Mouse (Mus musculus) large intestine, adult 2 months (tissue): Measurements from ENCODE around the gene Fsip1. TPM values are rescaled to one million over a fixed set of nuclear protein-coding genes. Genes with fewer than 3 reads are reported as not detected.

ENCODE experiments used
- DNase-seq: peaks from one replicate; pipeline ENCODE4 v3.0.0-alpha.2; 2012; ENCODE audit warnings: low read depth, low spot score
- WGBS: fragments of 180-500 bp; shearing (Covaris S2); methylation state at CpG from one replicate; pipeline ENCODE4 v1.1.7; 2018; 5-methylcytosine and 5-hydroxymethylcytosine counted together
- polyA plus RNA-seq: library from polyadenylated mRNA; depleted of rRNA; stranded (reverse); fragments of >200 nt; gene quantifications from 2 replicates; pipeline ENCODE4 v1.2.3, GENCODE M21; 2012; rRNA removed

The Fsip1 gene
- polyA plus RNA-seq, 1 experiment: not detected

- DNase-seq: no peak
Observed at GRCm38 (mm10) chr2:118112438-118112837, 144.3 kb downstream of the Fsip1 start.

DNA sequence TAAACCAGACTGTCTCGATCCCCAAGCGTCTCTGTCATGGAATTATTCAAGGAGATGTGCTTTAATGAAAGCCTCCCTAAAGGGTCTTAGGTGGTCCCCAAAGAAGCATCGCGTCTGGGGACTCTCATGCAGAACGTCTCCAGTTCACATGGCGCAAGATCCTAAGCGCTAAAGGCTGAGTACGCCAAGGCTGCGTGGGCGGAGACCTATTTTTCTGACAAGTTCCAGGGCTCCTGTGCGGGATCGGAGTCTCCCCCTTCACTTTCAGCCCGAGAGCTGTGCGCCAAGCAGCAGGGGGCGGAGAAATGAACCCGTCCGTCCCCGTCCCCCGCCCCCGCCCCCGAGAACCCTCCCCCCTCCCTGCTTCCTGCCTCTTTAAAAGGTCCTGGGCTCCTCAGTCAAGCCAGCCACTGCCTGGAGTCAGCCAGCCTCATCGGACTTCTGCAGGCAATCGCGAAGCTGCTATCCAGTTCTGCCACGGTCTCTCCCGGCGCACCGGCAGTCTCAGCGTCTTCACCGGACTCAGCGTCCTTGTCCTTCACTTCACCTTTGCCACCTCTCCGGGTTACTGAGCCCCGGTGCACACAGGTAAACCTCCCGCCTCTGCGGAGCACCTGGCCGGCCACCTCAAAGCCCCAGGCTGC lies 145.2 kb downstream of the Fsip1 start, which contains the start of gene Thbs1:
Gene Thbs1 (plus strand): TSS at position 389 of the 644 bp plus-strand sequence.
- WGBS: 2% methylated on average over 36 of the region's 36 CpGs
- DNase-seq: no peak

More at GRCm38 (mm10) chr2:118112438-118112837, 144.3 kb downstream of the Fsip1 start:
- WGBS: 8% methylated on average over 5 of the region's 5 CpGs

GRCm38 (mm10) chr2:118111116-118111487 lies 145.7 kb downstream of the Fsip1 start:
- under 1% methylated on average over 16 of the region's 16 CpGs for WGBS
- no peak for DNase-seq

DNA sequence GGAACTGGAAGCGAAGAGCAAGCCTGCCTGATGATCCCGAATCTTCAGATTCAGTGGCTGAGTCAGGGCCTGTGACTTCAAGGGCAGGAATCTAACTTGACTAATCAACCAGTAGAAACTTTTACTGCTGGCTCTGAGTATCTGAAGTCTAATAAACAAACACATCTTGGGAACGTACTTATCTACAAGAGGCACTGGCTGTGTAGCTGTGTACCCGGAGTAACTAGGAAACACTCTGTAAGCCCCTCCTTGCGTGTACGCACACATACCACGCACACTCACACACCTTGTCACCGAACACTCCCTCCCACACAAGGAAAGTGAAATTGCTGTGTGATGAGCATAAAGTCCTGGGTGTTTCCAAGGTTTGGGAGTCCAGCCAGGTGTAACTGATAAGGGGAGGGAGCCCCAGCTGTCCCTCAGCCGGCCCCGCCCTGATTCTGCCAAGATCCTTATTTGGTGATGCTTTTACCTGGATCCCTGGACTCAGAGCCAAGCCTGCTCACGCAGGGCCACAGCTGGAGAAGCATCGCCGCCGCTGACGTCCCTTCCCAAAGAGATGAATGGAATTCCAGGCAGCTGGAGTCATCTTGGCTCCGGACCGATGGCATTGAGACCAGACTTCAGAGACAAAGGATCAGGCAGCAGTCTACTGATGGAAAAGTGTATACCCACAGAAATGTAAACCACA lies 146.4 kb downstream of the Fsip1 start:
- no peak for DNase-seq
- WGBS: 13% methylated on average over 17 of the region's 17 CpGs

DNA sequence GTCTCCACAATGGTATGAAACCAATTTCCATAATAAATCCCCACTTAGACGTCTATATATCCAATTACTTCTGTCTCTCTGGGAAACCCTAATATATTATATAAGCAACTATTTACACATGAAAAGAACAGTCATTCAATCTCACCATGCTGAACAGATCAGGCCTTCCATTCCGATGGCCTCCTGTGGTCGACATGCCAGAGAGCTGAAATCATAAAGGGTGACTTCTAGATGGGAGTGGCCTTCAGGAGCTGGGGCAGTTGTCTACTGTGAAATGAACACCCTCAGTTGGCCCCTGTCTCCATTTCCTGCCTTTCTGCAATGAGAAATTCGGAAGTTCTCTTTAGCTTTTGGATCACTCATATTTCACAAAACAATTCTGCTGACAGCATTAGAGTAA lies 154.6 kb downstream of the Fsip1 start:
- 74% methylated on average over 4 of the region's 4 CpGs for WGBS

DNA sequence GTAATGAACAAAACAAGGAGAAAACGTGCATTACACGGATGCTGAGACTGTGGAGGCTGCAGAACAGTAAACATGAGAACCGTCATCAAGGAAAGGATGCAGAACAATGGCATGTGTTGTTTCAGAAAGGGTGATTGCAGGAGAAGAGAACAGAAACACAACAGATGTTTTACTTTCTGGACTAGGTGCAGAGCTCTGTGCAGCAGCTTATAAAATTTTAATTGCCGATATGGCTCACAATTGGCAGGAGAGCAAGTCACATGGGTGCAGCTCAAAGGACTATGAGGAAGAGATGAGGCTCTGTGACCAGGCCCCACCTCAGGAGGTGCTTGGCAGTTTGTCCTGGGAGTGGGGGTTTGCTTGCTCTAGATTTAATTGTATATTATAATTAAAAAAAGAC lies 157.7 kb downstream of the Fsip1 start:
- WGBS: 10% methylated on average over 4 of the region's 4 CpGs
- DNase-seq: peak; percentile 89

More for the DNA sequence above, 154.6 kb downstream of the Fsip1 start:
- no peak for DNase-seq

GRCm38 (mm10) chr2:118091226-118091625 lies 165.5 kb downstream of the Fsip1 start:
- 84% methylated on average over 5 of the region's 5 CpGs for WGBS

DNA sequence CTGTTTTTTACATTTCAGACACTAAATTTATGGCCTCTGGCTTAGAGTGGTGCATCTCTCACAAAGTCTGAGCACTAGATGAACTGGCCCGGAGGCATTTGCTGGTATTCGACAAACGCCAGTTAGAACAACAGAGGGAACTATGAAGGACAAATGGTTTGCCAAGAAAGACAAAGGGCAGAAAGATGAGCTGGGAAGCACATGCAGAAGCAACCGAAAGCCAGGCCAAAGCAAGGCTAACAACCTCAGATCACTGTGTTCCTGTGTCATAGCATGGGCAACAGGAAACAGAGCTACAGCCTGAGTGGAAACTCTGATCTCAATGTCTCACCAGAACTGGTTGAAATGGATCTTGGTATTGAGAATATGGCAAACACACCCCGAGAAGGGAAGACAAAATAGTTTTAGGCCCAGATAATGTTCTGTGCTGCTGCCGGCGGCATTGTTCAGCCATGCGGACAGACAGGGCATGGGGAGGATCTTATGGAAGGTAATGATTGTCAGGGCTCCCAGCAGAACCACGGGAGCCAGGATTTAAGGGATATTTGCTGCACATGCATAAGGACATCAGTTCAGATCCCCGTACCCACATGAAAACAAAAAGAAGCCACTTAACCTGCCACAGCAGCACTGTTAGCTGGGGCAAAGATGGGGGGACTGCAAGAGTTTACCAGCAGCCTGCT lies 169.6 kb downstream of the Fsip1 start:
- WGBS: 78% methylated on average over 10 of the region's 10 CpGs
- no peak for DNase-seq

More at GRCm38 (mm10) chr2:118091226-118091625, 165.5 kb downstream of the Fsip1 start:
- DNase-seq: no peak

DNA sequence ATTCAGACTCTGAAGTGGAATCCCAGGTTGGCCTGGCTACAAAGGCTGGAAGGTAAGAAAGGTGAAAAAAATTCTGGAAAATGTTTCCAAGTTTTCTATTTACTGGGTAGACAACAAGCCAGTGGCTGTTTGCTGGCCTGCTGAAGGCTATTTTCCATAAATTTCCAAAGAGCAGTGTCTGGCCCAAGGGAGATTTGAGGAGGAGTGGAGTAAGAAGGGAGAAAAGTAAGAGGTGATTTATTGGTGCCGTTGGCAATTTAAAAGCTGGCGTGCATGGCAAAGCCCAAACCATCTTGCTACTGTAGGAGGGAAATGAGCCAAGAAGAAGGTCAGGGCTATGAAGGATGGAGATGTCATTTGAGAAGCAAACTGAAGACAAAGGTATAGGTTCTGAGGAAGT lies 171.1 kb downstream of the Fsip1 start:
- DNase-seq: no peak
- 86% methylated on average over 2 of the region's 2 CpGs for WGBS

DNA sequence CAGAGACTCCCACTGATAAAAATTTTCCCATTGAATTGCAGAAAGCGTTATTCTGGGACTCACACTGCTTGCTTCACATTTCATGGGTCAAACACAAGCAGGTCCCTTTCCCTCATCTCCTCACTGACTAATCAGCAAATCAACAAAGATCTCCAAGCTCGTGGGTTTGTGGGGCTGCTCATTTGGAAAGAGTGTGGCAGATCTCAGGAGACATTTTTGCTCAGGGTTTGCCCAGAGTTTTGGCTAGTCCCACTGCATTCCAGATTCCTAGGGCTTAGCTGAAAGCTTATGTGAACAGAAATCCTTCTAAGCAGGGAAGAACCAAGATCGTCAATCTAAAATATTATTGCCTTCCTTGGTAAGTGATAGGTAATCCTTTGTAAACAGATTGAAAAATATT lies 172.1 kb downstream of the Fsip1 start:
- no peak for DNase-seq
- 62% methylated on average over 3 of the region's 3 CpGs for WGBS

- DNase-seq: no peak
- 92% methylated on average over 6 of the region's 6 CpGs for WGBS
Observed at GRCm38 (mm10) chr2:118083652-118084051, 173.1 kb downstream of the Fsip1 start.

- no peak for DNase-seq
- 91% methylated on average over 5 of the region's 5 CpGs for WGBS
Observed at GRCm38 (mm10) chr2:118081581-118081980, 175.2 kb downstream of the Fsip1 start.

Other genes with a start within 250 kb of the Fsip1 start
- 6.6 and 10.2 TPM in 2 replicates for gene Thbs1, start 145.1 kb downstream of the Fsip1 start, polyA plus RNA-seq
- 0.27 and 0.35 TPM in 2 replicates for gene Gpr176, start 116.5 kb upstream of the Fsip1 start, polyA plus RNA-seq
- 3.1 and 4.8 TPM in 2 replicates for gene Eif2ak4, start 131.7 kb upstream of the Fsip1 start, polyA plus RNA-seq
- 38.4 and 44.8 TPM in 2 replicates for gene Srp14, start 222.7 kb upstream of the Fsip1 start, polyA plus RNA-seq